Mouse (Mus musculus) bone marrow macrophage, adult 2 months (primary cell): ENCODE data around the gene Mrps5. TPM values are rescaled to one million over a fixed set of nuclear protein-coding genes. Genes with fewer than 3 reads are reported as not detected.

ENCODE experiments used
- H3K27ac ChIP-seq: 2 replicates; pipeline ENCODE4 v1.5.1; 2012; ENCODE audit warnings: low read depth, low read length; ENCODE audit not compliant: insufficient read depth
- H3K4me1 ChIP-seq: 2 replicates; pipeline ENCODE4 v1.6.1; 2012; ENCODE audit warnings: low read length; ENCODE audit not compliant: control insufficient read depth, insufficient read depth
- H3K4me3 ChIP-seq: 2 replicates; pipeline ENCODE4 v1.5.1; 2012; ENCODE audit warnings: mild to moderate bottlenecking, low read length, moderate library complexity; ENCODE audit not compliant: insufficient read depth
- CTCF ChIP-seq: IDR thresholded peaks from 2 replicates; pipeline ENCODE4 v1.5.1; 2012; ENCODE audit warnings: low read depth, mild to moderate bottlenecking, low read length, moderate library complexity
- POLR2A ChIP-seq: IDR thresholded peaks from 2 replicates; pipeline ENCODE4 v1.6.1; 2012; ENCODE audit warnings: mild to moderate bottlenecking, low read depth, low read length, borderline replicate concordance
- polyA plus RNA-seq: library from polyadenylated mRNA; stranded (reverse); fragments of >200 nt; gene quantifications from 2 replicates; pipeline ENCODE4 v1.2.4, GENCODE M21; 2012; ENCODE audit not compliant: missing spikeins, insufficient read depth, insufficient read length

The Mrps5 gene
- 50.9 and 51.2 TPM in 2 replicates for polyA plus RNA-seq

- H3K27ac ChIP-seq = peak within 1 kb of the TSS; percentile 85
- H3K4me1 ChIP-seq = peaks cover 38% of the 10 kb centered on the region
- H3K4me3 ChIP-seq = peak within 1 kb of the TSS; percentile 78
- no peak for TF ChIP-seq POLR2A
- no peak for TF ChIP-seq CTCF
Measured at GRCm38 (mm10) chr2:127586694-127587513, at the start of gene Mrps5, which contains the start of gene Zfp661. Mrps5 (plus strand) TSS chr2:127587222. Zfp661 (minus strand) TSS chr2:127587094.

GRCm38 (mm10) chr2:127537548-127537947, 49.5 kb upstream of the Mrps5 start:
- Histone ChIP-seq H3K4me1 (no peaks in the 10 kb centered on the region), H3K27ac (no peak overlapping the region), H3K4me3 (no peak overlapping the region)
- TF ChIP-seq CTCF (no peak), POLR2A (no peak)

GRCm38 (mm10) chr2:127539494-127539893, 47.5 kb upstream of the Mrps5 start:
- no peak overlapping the region for H3K4me3 ChIP-seq
- no peak overlapping the region for H3K27ac ChIP-seq
- H3K4me1 ChIP-seq = no peaks in the 10 kb centered on the region
- TF ChIP-seq CTCF = peak; percentile 10; the same call in 1 of the 2 replicates
- no peak for TF ChIP-seq POLR2A

DNA sequence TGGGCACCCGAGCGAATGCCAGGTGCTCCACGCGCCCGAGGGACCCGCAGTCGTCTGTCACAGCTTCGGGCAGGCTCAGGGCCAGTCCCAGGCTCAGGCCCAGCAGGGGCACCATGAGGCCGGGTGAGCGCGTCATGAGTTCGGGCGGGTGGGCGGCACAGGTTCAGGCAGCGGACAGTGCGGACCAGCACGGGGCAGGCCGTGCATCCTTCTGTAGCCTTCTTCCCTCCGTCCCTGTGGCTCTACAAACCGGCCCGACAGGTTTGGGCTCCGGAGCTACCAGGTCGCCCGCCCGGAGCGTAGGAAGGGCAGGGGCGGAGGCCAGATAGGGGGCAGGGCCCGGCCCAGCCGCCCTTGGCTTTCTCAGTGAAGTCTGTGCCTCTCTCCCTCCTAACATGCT, 45.8 kb upstream of the Mrps5 start, which contains the start of gene Prom2:
TSS of gene Prom2 (minus strand) at position 283 of the 400 bp plus-strand sequence.
- no peak within 1 kb of the TSS for H3K4me3 ChIP-seq
- no peak for TF ChIP-seq POLR2A
- no peak for TF ChIP-seq CTCF
- no peaks in the 10 kb centered on the region for H3K4me1 ChIP-seq
- no peak within 1 kb of the TSS for H3K27ac ChIP-seq

GRCm38 (mm10) chr2:127541697-127542096, 45.3 kb upstream of the Mrps5 start:
- Histone ChIP-seq H3K4me3 (no peak overlapping the region), H3K4me1 (no peaks in the 10 kb centered on the region), H3K27ac (no peak overlapping the region)
- no peak for TF ChIP-seq CTCF
- TF ChIP-seq POLR2A = no peak

- TF ChIP-seq POLR2A (no peak), CTCF (no peak)
- no peaks in the 10 kb centered on the region for H3K4me1 ChIP-seq
Measured at GRCm38 (mm10) chr2:127548342-127549074, 38.5 kb upstream of the Mrps5 start.

DNA sequence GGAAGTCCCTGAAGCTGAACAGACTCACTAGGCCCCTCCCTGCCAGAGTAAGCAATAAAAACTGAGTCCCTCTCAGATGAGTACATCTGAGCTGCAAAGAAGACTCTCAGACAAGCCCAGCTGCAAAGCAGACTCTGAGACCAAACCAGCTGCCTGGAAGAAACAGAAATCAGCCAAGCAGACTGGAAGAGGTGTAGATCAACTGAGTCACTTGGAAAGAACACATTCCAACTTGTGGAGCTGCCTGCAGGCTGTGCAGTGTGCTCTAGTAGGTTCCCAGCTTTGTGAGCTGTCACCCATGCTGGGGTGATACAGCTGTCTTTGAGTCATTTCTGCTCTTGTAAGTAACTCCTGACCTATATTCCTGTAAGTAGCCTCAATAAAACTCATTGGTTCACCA, 37.3 kb upstream of the Mrps5 start:
- no peaks in the 10 kb centered on the region for H3K4me1 ChIP-seq
- TF ChIP-seq CTCF (no peak), POLR2A (no peak)
- no peak overlapping the region for H3K27ac ChIP-seq
- H3K4me3 ChIP-seq = no peak overlapping the region

More at GRCm38 (mm10) chr2:127548342-127549074, 38.5 kb upstream of the Mrps5 start:
- H3K4me3 ChIP-seq = no peak overlapping the region
- H3K27ac ChIP-seq = no peak overlapping the region

- no peak overlapping the region for H3K27ac ChIP-seq
- H3K4me1 ChIP-seq = no peaks in the 10 kb centered on the region
- no peak overlapping the region for H3K4me3 ChIP-seq
- TF ChIP-seq POLR2A = no peak
- TF ChIP-seq CTCF = no peak
Measured at GRCm38 (mm10) chr2:127550446-127550845, 36.6 kb upstream of the Mrps5 start.

- TF ChIP-seq CTCF = peak; percentile 23; the same call in 1 of the 2 replicates
- no peak for TF ChIP-seq POLR2A
- H3K4me1 ChIP-seq = no peaks in the 10 kb centered on the region
- no peak overlapping the region for H3K27ac ChIP-seq
Measured at GRCm38 (mm10) chr2:127551078-127551477, 35.9 kb upstream of the Mrps5 start.

More at GRCm38 (mm10) chr2:127551078-127551477, 35.9 kb upstream of the Mrps5 start:
- no peak overlapping the region for H3K4me3 ChIP-seq
